22 mouse cellular contexts compared by ENCODE assay signal in genomic region chr9:44332918-44333638, GRCm38 (mm10). TPM values are rescaled to one million over a fixed set of nuclear protein-coding genes. Genes with fewer than 3 reads are reported as not detected.
DNase-seq lines count a peak whose midpoint lies in the region; ATAC-seq and TF ChIP-seq lines count a peak whose summit lies in the region.
"Had no signal": no experiment of that assay in that cellular context is flagged by ENCODE, and none has a peak within 500 bp of the region (broad histone marks: within the 10 kb centered on the region; RNA-seq: fewer than 3 reads in every experiment).

No protein-coding gene starts in this region.

- peaks cover 11% of the 10 kb centered on the region; the same call in 1 of the 2 replicates for H3K9me3 ChIP-seq in midbrain, embryonic 10.5 days (replicated peaks)
- no peaks in the 10 kb centered on the region for H3K9me3 ChIP-seq in midbrain, embryonic 16.5 days (replicated peaks; ENCODE audit: control insufficient read depth, low read length, poor library complexity, severe bottlenecking)
- H3K9me3 ChIP-seq in liver, embryonic 16.5 days (replicated peaks; ENCODE audit: control insufficient read depth, low read length), result no peaks in the 10 kb centered on the region
- H3K9me3 ChIP-seq in intestine, postnatal 0 days (ENCODE audit: control insufficient read depth), result no peaks in the 10 kb centered on the region
- H3K9me3 ChIP-seq: limb, embryonic 12.5 days; midbrain, embryonic 15.5 days had no signal

- H3K36me3 ChIP-seq in midbrain, embryonic 10.5 days, result peaks cover 80% of the 10 kb centered on the region
- H3K36me3 ChIP-seq in midbrain, embryonic 16.5 days (ENCODE audit: control insufficient read depth, insufficient read depth, low read length), result peaks cover 13% of the 10 kb centered on the region
- H3K36me3 ChIP-seq in liver, embryonic 16.5 days (ENCODE audit: control insufficient read depth, insufficient read depth), result peaks cover 54% of the 10 kb centered on the region
- H3K36me3 ChIP-seq in intestine, postnatal 0 days (ENCODE audit: control insufficient read depth, insufficient read depth), result peaks cover 29% of the 10 kb centered on the region

- no peak for TF ChIP-seq CTCF in intestine, postnatal 0 days (IDR thresholded peaks at IDR 0.05; ENCODE audit: low read depth)

- H3K27ac ChIP-seq in midbrain, embryonic 10.5 days (replicated peaks), result peak overlapping the region; percentile 96
- no peak overlapping the region for H3K27ac ChIP-seq in midbrain, embryonic 16.5 days (ENCODE audit: low read length)
- H3K27ac ChIP-seq in liver, embryonic 16.5 days (ENCODE audit: low read length), result peak overlapping the region; percentile 88
- no peak overlapping the region; the same call in 1 of the 2 replicates for H3K27ac ChIP-seq in intestine, postnatal 0 days (ENCODE audit: low read depth, low read length)
- H3K27ac ChIP-seq: hindbrain, postnatal 0 days; left cerebral cortex, adult 2 months; midbrain, embryonic 15.5 days had no signal

- intact Hi-C loops in left cerebral cortex, postnatal 4 days (cut with DNase I), result no loop called here

- 95% methylated on average over 13 of the region's 13 CpGs for WGBS in midbrain, embryonic 10.5 days
- WGBS in midbrain, embryonic 16.5 days, result 96% methylated on average over 13 of the region's 13 CpGs
- 93% methylated on average over 13 of the region's 13 CpGs for WGBS in liver, embryonic 16.5 days (ENCODE audit: insufficient replicate concordance)
- 92% methylated on average over 13 of the region's 13 CpGs for WGBS in intestine, postnatal 0 days

- H3K4me2 ChIP-seq in midbrain, embryonic 16.5 days (ENCODE audit: low read length), result no peak overlapping the region
- H3K4me2 ChIP-seq in liver, embryonic 16.5 days (ENCODE audit: low read depth, low read length), result peak overlapping the region; percentile 61
- no peak overlapping the region for H3K4me2 ChIP-seq in intestine, postnatal 0 days (replicated peaks; ENCODE audit: low read depth)
- H3K4me2 ChIP-seq: midbrain, embryonic 15.5 days had no signal

- peak; percentile 68 for DNase-seq in cerebellum, adult 9-11 months
- DNase-seq in cerebellum, adult 18-20 months, result no peak
- DNase-seq in midbrain, embryonic 10.5 days (ENCODE audit: low spot score), result no peak
- peak; percentile 97 for DNase-seq in R1 (ENCODE audit: low read depth, low spot score)
- no peak for DNase-seq in left cerebral cortex, postnatal 4 days
- DNase-seq: B cell, adult 2 months; gastrocnemius, postnatal 36 days; heart, postnatal 36 days; kidney, adult 18-20 months; kidney, postnatal 25 days; right cerebral cortex, adult 18-20 months; thymus, adult 18-20 months had no signal

- 0 out of 2 replicates have a peak overlapping the region, but pooled peaks have one; percentile 16 for H3K4me3 ChIP-seq in midbrain, embryonic 10.5 days
- no peak overlapping the region for H3K4me3 ChIP-seq in midbrain, embryonic 16.5 days (ENCODE audit: low read depth, low read length)
- peak overlapping the region; percentile 59 for H3K4me3 ChIP-seq in liver, embryonic 16.5 days (ENCODE audit: low read depth, low read length)
- H3K4me3 ChIP-seq in intestine, postnatal 0 days (ENCODE audit: low read depth, low read length), result no peak overlapping the region
- H3K4me3 ChIP-seq: forebrain, embryonic 12.5 days; left cerebral cortex, adult 2 months had no signal

- no peak overlapping the region for H3K9ac ChIP-seq in midbrain, embryonic 16.5 days (ENCODE audit: low read depth, low read length)
- peak overlapping the region; percentile 52 for H3K9ac ChIP-seq in liver, embryonic 16.5 days (ENCODE audit: low read depth, low read length)
- no peak overlapping the region for H3K9ac ChIP-seq in intestine, postnatal 0 days (ENCODE audit: low read depth, low read length)
- H3K9ac ChIP-seq: embryonic facial prominence, embryonic 13.5 days; forebrain, embryonic 12.5 days; limb, embryonic 12.5 days; midbrain, embryonic 15.5 days had no signal

- no peaks in the 10 kb centered on the region for H3K27me3 ChIP-seq in midbrain, embryonic 10.5 days (ENCODE audit: low read depth, poor library complexity, severe bottlenecking)
- H3K27me3 ChIP-seq in midbrain, embryonic 16.5 days (ENCODE audit: control insufficient read depth, insufficient read depth, low read depth, low read length), result no peaks in the 10 kb centered on the region
- H3K27me3 ChIP-seq in liver, embryonic 16.5 days (ENCODE audit: control insufficient read depth, insufficient read depth, low read depth, low read length), result no peaks in the 10 kb centered on the region
- H3K27me3 ChIP-seq in intestine, postnatal 0 days (replicated peaks; ENCODE audit: control insufficient read depth, insufficient read depth, low read length), result no peaks in the 10 kb centered on the region
- H3K27me3 ChIP-seq: embryonic facial prominence, embryonic 13.5 days; forebrain, embryonic 12.5 days; limb, embryonic 12.5 days; midbrain, embryonic 15.5 days had no signal

- H3K4me1 ChIP-seq in midbrain, embryonic 10.5 days, result peaks cover 19% of the 10 kb centered on the region
- H3K4me1 ChIP-seq in midbrain, embryonic 16.5 days (ENCODE audit: control insufficient read depth, insufficient read depth, low read length), result peaks cover 21% of the 10 kb centered on the region
- H3K4me1 ChIP-seq in liver, embryonic 16.5 days (ENCODE audit: control insufficient read depth, low read depth, low read length), result peaks cover 28% of the 10 kb centered on the region
- H3K4me1 ChIP-seq in intestine, postnatal 0 days (replicated peaks; ENCODE audit: control insufficient read depth, insufficient read depth, low read length), result no peaks in the 10 kb centered on the region

- no peak for ATAC-seq in midbrain, embryonic 16.5 days
- ATAC-seq in liver, embryonic 16.5 days (ENCODE audit: low read depth), result no peak
- ATAC-seq in intestine, postnatal 0 days, result no peak
- ATAC-seq: activated CD4-positive, CD25-positive, alpha-beta regulatory T cell, adult 4 months; hindbrain, postnatal 0 days; midbrain, embryonic 15.5 days had no signal

RNA-seq across cellular contexts. Expression of gene H2afx, which starts 1.4 kb away (rescaled TPM):
- polyA plus RNA-seq in midbrain, embryonic 10.5 days (2016; fragmentation: Nextera tagmentation; extraction: Ambion mirVana), result 531 and 532 TPM in 2 replicates
- 112 and 124 TPM in 2 replicates for polyA plus RNA-seq in midbrain, embryonic 16.5 days (2015; fragmentation: Nextera tagmentation; extraction: Ambion mirVana)
- polyA plus RNA-seq in liver, embryonic 16.5 days (2015; fragmentation: Nextera tagmentation; extraction: Ambion mirVana), result 191 and 216 TPM in 2 replicates
- 10 to 100 TPM; 81.0 to 82.7 TPM for total RNA-seq in left cerebral cortex, postnatal 4 days (2021)
- 84.5 and 89.1 TPM in 2 replicates for polyA plus RNA-seq in intestine, postnatal 0 days (2015; fragmentation: Nextera tagmentation; extraction: Ambion mirVana)

RNA-seq across cellular contexts. Expression of gene Dpagt1, which starts 7.3 kb away (rescaled TPM):
- polyA plus RNA-seq in midbrain, embryonic 10.5 days (2016; fragmentation: Nextera tagmentation; extraction: Ambion mirVana), result 45.6 and 47.5 TPM in 2 replicates
- 36.1 and 39.6 TPM in 2 replicates for polyA plus RNA-seq in midbrain, embryonic 16.5 days (2015; fragmentation: Nextera tagmentation; extraction: Ambion mirVana)
- polyA plus RNA-seq in liver, embryonic 16.5 days (2015; fragmentation: Nextera tagmentation; extraction: Ambion mirVana), result 17.5 and 20.1 TPM in 2 replicates
- 10 to 100 TPM; 20.4 to 22.2 TPM for total RNA-seq in left cerebral cortex, postnatal 4 days (2021)
- 23.6 and 25.3 TPM in 2 replicates for polyA plus RNA-seq in intestine, postnatal 0 days (2015; fragmentation: Nextera tagmentation; extraction: Ambion mirVana)

RNA-seq across cellular contexts. Expression of gene Hmbs, which starts 10.9 kb away (rescaled TPM):
- polyA plus RNA-seq in midbrain, embryonic 10.5 days (2016; fragmentation: Nextera tagmentation; extraction: Ambion mirVana), result 168 and 189 TPM in 2 replicates
- 54.7 and 56.2 TPM in 2 replicates for polyA plus RNA-seq in midbrain, embryonic 16.5 days (2015; fragmentation: Nextera tagmentation; extraction: Ambion mirVana)
- polyA plus RNA-seq in liver, embryonic 16.5 days (2015; fragmentation: Nextera tagmentation; extraction: Ambion mirVana), result 1,376 and 1,388 TPM in 2 replicates
- total RNA-seq in left cerebral cortex, postnatal 4 days (2021), result 10 to 100 TPM; 21.5 to 23.8 TPM
- polyA plus RNA-seq in intestine, postnatal 0 days (2015; fragmentation: Nextera tagmentation; extraction: Ambion mirVana), result 60.1 and 60.7 TPM in 2 replicates

RNA-seq across cellular contexts. Expression of gene C2cd2l, which starts 13.0 kb away (rescaled TPM):
- polyA plus RNA-seq in midbrain, embryonic 10.5 days (2016; fragmentation: Nextera tagmentation; extraction: Ambion mirVana), result 8.6 and 10.8 TPM in 2 replicates
- 22.3 and 24.8 TPM in 2 replicates for polyA plus RNA-seq in midbrain, embryonic 16.5 days (2015; fragmentation: Nextera tagmentation; extraction: Ambion mirVana)
- polyA plus RNA-seq in liver, embryonic 16.5 days (2015; fragmentation: Nextera tagmentation; extraction: Ambion mirVana), result 7.8 and 9.1 TPM in 2 replicates
- total RNA-seq in left cerebral cortex, postnatal 4 days (2021), result 10 to 100 TPM; 69.5 to 74.9 TPM
- 42.4 TPM in 2 replicates for polyA plus RNA-seq in intestine, postnatal 0 days (2015; fragmentation: Nextera tagmentation; extraction: Ambion mirVana)

RNA-seq across cellular contexts. Expression of gene Hinfp, which starts 27.6 kb away (rescaled TPM):
- 29.4 and 35.8 TPM in 2 replicates for polyA plus RNA-seq in midbrain, embryonic 10.5 days (2016; fragmentation: Nextera tagmentation; extraction: Ambion mirVana)
- polyA plus RNA-seq in midbrain, embryonic 16.5 days (2015; fragmentation: Nextera tagmentation; extraction: Ambion mirVana), result 28.7 and 30.0 TPM in 2 replicates
- polyA plus RNA-seq in liver, embryonic 16.5 days (2015; fragmentation: Nextera tagmentation; extraction: Ambion mirVana), result 10.1 and 12.6 TPM in 2 replicates
- 10 to 100 TPM; 34.0 to 35.8 TPM for total RNA-seq in left cerebral cortex, postnatal 4 days (2021)
- polyA plus RNA-seq in intestine, postnatal 0 days (2015; fragmentation: Nextera tagmentation; extraction: Ambion mirVana), result 6.0 and 6.8 TPM in 2 replicates

Comparison
In these comparisons a context has a peak if more than half of its experiments do, and no peak if none do; other contexts are left out.
1. DNase-seq: peak in cerebellum, adult 9-11 months (single experiment) and R1 (single experiment); none in cerebellum, adult 18-20 months (0 of 2), midbrain, embryonic 10.5 days (single experiment) and left cerebral cortex, postnatal 4 days (single experiment).
2. H3K27ac ChIP-seq: peak in midbrain, embryonic 10.5 days (single experiment) and liver, embryonic 16.5 days (single experiment); none in midbrain, embryonic 16.5 days (single experiment) and intestine, postnatal 0 days (single experiment).
3. H3K4me3 ChIP-seq: peak in midbrain, embryonic 10.5 days (single experiment) and liver, embryonic 16.5 days (single experiment); none in midbrain, embryonic 16.5 days (single experiment) and intestine, postnatal 0 days (single experiment).